Comparison of ENCODE assay signal across 16 mouse cellular contexts in genomic region chr6:112516496-112516895, GRCm38 (mm10). TPM values are rescaled to one million over a fixed set of nuclear protein-coding genes. Genes with fewer than 3 reads are reported as not detected.
DNase-seq lines count a peak whose midpoint lies in the region; ATAC-seq and TF ChIP-seq lines count a peak whose summit lies in the region.
"Had no signal": no experiment of that assay in that cellular context is flagged by ENCODE, and none has a peak within 500 bp of the region (broad histone marks: within the 10 kb centered on the region; RNA-seq: fewer than 3 reads in every experiment).

No protein-coding gene starts in this region.

- TF ChIP-seq CTCF in midbrain, postnatal 0 days (IDR thresholded peaks at IDR 0.05) = no peak

- WGBS in forebrain, embryonic 10.5 days = 7% methylated on average over 1 of the region's 1 CpGs
- WGBS in forebrain, embryonic 16.5 days = 3% methylated on average over 1 of the region's 1 CpGs
- 14% methylated on average over 1 of the region's 1 CpGs for WGBS in hindbrain, embryonic 12.5 days
- WGBS in midbrain, postnatal 0 days = 17% methylated on average over 1 of the region's 1 CpGs

- no peaks in the 10 kb centered on the region for H3K36me3 ChIP-seq in forebrain, embryonic 10.5 days (replicated peaks)
- H3K36me3 ChIP-seq in forebrain, embryonic 16.5 days (ENCODE audit: control insufficient read depth, insufficient read depth) = no peaks in the 10 kb centered on the region
- H3K36me3 ChIP-seq in hindbrain, embryonic 12.5 days = no peaks in the 10 kb centered on the region
- no peaks in the 10 kb centered on the region for H3K36me3 ChIP-seq in midbrain, postnatal 0 days (ENCODE audit: insufficient read depth, low read length)
- H3K36me3 ChIP-seq: limb, embryonic 15.5 days had no signal

- no peak overlapping the region for H3K4me2 ChIP-seq in forebrain, embryonic 16.5 days (ENCODE audit: low read length)
- H3K4me2 ChIP-seq in hindbrain, embryonic 12.5 days (replicated peaks) = no peak overlapping the region
- H3K4me2 ChIP-seq in midbrain, postnatal 0 days (ENCODE audit: low read depth, low read length, poor library complexity, severe bottlenecking) = no peak overlapping the region
- H3K4me2 ChIP-seq: limb, embryonic 15.5 days had no signal

- peak; percentile 73 for DNase-seq in forebrain, embryonic 10.5 days (ENCODE audit: extremely low spot score, low spot score)
- DNase-seq in embryo, embryonic 9.5 days (ENCODE audit: extremely low spot score) = peak; percentile 61
- DNase-seq in midbrain, postnatal 0 days (ENCODE audit: low spot score) = peak; percentile 47
- DNase-seq in layer of hippocampus, postnatal 25 days (ENCODE audit: extremely low spot score in 1 of 2, low spot score in 1 of 2) = no peak
- no peak for DNase-seq in right cerebral cortex, postnatal 14 days
- DNase-seq in adipocyte (ENCODE audit: low spot score) = no peak
- DNase-seq: cerebellum, postnatal 14 days; heart, adult 18-20 months; heart, postnatal 14 days; kidney, adult 2 months; thymus, postnatal 14 days had no signal

- peak overlapping the region; percentile 63 for H3K27ac ChIP-seq in forebrain, embryonic 10.5 days
- H3K27ac ChIP-seq in forebrain, embryonic 16.5 days (ENCODE audit: low read length) = no peak overlapping the region
- no peak overlapping the region for H3K27ac ChIP-seq in hindbrain, embryonic 12.5 days
- H3K27ac ChIP-seq in midbrain, postnatal 0 days (ENCODE audit: low read depth, low read length) = no peak overlapping the region
- H3K27ac ChIP-seq: left cerebral cortex, adult 2 months; limb, embryonic 15.5 days had no signal

- H3K9me3 ChIP-seq in forebrain, embryonic 10.5 days = no peaks in the 10 kb centered on the region
- no peaks in the 10 kb centered on the region for H3K9me3 ChIP-seq in forebrain, embryonic 16.5 days (ENCODE audit: control insufficient read depth, low read length)
- H3K9me3 ChIP-seq in hindbrain, embryonic 12.5 days (replicated peaks) = no peaks in the 10 kb centered on the region
- H3K9me3 ChIP-seq in midbrain, postnatal 0 days (ENCODE audit: low read length) = no peaks in the 10 kb centered on the region
- H3K9me3 ChIP-seq: limb, embryonic 15.5 days had no signal

- peak overlapping the region; percentile 11; the same call in 1 of the 2 replicates for H3K4me3 ChIP-seq in forebrain, embryonic 10.5 days
- H3K4me3 ChIP-seq in forebrain, embryonic 16.5 days (replicated peaks; ENCODE audit: low read length) = no peak overlapping the region
- no peak overlapping the region for H3K4me3 ChIP-seq in hindbrain, embryonic 12.5 days
- no peak overlapping the region for H3K4me3 ChIP-seq in midbrain, postnatal 0 days (ENCODE audit: low read depth, low read length)
- H3K4me3 ChIP-seq: left cerebral cortex, adult 2 months; limb, embryonic 15.5 days had no signal

- H3K27me3 ChIP-seq in forebrain, embryonic 10.5 days (ENCODE audit: poor library complexity, severe bottlenecking) = peaks cover 68% of the 10 kb centered on the region
- H3K27me3 ChIP-seq in forebrain, embryonic 16.5 days (replicated peaks; ENCODE audit: control insufficient read depth, insufficient read depth, low read length) = no peaks in the 10 kb centered on the region
- peaks cover 77% of the 10 kb centered on the region for H3K27me3 ChIP-seq in hindbrain, embryonic 12.5 days
- peaks cover 6% of the 10 kb centered on the region for H3K27me3 ChIP-seq in midbrain, postnatal 0 days (ENCODE audit: insufficient read depth, low read length)
- H3K27me3 ChIP-seq: limb, embryonic 15.5 days had no signal

- no peak overlapping the region for H3K9ac ChIP-seq in forebrain, embryonic 16.5 days (replicated peaks; ENCODE audit: low read depth, low read length)
- H3K9ac ChIP-seq in hindbrain, embryonic 12.5 days = no peak overlapping the region
- no peak overlapping the region for H3K9ac ChIP-seq in midbrain, postnatal 0 days (replicated peaks; ENCODE audit: low read length, poor library complexity, severe bottlenecking)
- H3K9ac ChIP-seq: limb, embryonic 15.5 days had no signal

- peaks cover 46% of the 10 kb centered on the region for H3K4me1 ChIP-seq in forebrain, embryonic 10.5 days
- peaks cover 4% of the 10 kb centered on the region; the same call in 1 of the 2 replicates for H3K4me1 ChIP-seq in forebrain, embryonic 16.5 days (replicated peaks; ENCODE audit: control insufficient read depth, insufficient read depth, low read length)
- H3K4me1 ChIP-seq in hindbrain, embryonic 12.5 days = peaks cover 7% of the 10 kb centered on the region
- no peaks in the 10 kb centered on the region for H3K4me1 ChIP-seq in midbrain, postnatal 0 days (ENCODE audit: insufficient read depth, low read length)
- H3K4me1 ChIP-seq: limb, embryonic 15.5 days had no signal

- ATAC-seq in forebrain, embryonic 16.5 days = no peak
- ATAC-seq in hindbrain, embryonic 12.5 days (ENCODE audit: low FRiP score) = peak; percentile 66
- no peak for ATAC-seq in midbrain, postnatal 0 days (ENCODE audit: low FRiP score)
- ATAC-seq: lung, postnatal 0 days had no signal

RNA-seq across cellular contexts. Expression of gene Oxtr, which starts 26.8 kb away (rescaled TPM):
- polyA plus RNA-seq in forebrain, embryonic 10.5 days (2016; fragmentation: Nextera tagmentation; extraction: Ambion mirVana) = 0.06 and 0.12 TPM in 2 replicates
- 0.75 and 1.5 TPM in 2 replicates for polyA plus RNA-seq in forebrain, embryonic 16.5 days (2015; fragmentation: Nextera tagmentation; extraction: Ambion mirVana)
- 0.54 and 0.70 TPM in 2 replicates for polyA plus RNA-seq in hindbrain, embryonic 12.5 days (2016; fragmentation: Nextera tagmentation; extraction: Ambion mirVana)
- 4.9 and 5.9 TPM in 2 replicates for total RNA-seq in midbrain, postnatal 0 days (2014; rRNA removed)
- 2.9 and 3.2 TPM in 2 replicates for polyA plus RNA-seq in midbrain, postnatal 0 days (2015; fragmentation: Nextera tagmentation; extraction: Ambion mirVana)
- total RNA-seq in layer of hippocampus, postnatal 25 days (2021) = 1 to 10 TPM; 7.2 to 9.9 TPM

RNA-seq across cellular contexts. Expression of gene Cav3, which starts 57.2 kb away (rescaled TPM):
- not detected in 2 replicates for polyA plus RNA-seq in forebrain, embryonic 10.5 days (2016; fragmentation: Nextera tagmentation; extraction: Ambion mirVana)
- polyA plus RNA-seq in forebrain, embryonic 16.5 days (2015; fragmentation: Nextera tagmentation; extraction: Ambion mirVana) = 0.29 TPM in 1 of 2 replicates, not detected in the other
- polyA plus RNA-seq in hindbrain, embryonic 12.5 days (2016; fragmentation: Nextera tagmentation; extraction: Ambion mirVana) = 0.61 and 1.7 TPM in 2 replicates
- not detected in 2 replicates for total RNA-seq in midbrain, postnatal 0 days (2014; rRNA removed)
- polyA plus RNA-seq in midbrain, postnatal 0 days (2015; fragmentation: Nextera tagmentation; extraction: Ambion mirVana) = not detected in 2 replicates
- total RNA-seq in layer of hippocampus, postnatal 25 days (2021) = under 1 TPM; 0.69 to 0.96 TPM

Comparison
In these comparisons a context has a peak if more than half of its experiments do, and no peak if none do; other contexts are left out.
1. DNase-seq: peak in forebrain, embryonic 10.5 days (single experiment), embryo, embryonic 9.5 days (single experiment) and midbrain, postnatal 0 days (single experiment); none in layer of hippocampus, postnatal 25 days (0 of 2), right cerebral cortex, postnatal 14 days (single experiment) and adipocyte (single experiment).